Mouse (Mus musculus) fibroblast of lung, adult 2 months (primary cell): Measurements from ENCODE around the gene Vhl.
"Not testable (repeated sequence)": the region's sequence is repeated elsewhere in the genome, so short reads cannot be mapped to it uniquely, and the experiment has no call there.

Experiments
- DNase-seq: peaks from one replicate; pipeline ENCODE4 v3.0.0-alpha.2; 2011; ENCODE audit warnings: low read depth

Gene Vhl

DNA sequence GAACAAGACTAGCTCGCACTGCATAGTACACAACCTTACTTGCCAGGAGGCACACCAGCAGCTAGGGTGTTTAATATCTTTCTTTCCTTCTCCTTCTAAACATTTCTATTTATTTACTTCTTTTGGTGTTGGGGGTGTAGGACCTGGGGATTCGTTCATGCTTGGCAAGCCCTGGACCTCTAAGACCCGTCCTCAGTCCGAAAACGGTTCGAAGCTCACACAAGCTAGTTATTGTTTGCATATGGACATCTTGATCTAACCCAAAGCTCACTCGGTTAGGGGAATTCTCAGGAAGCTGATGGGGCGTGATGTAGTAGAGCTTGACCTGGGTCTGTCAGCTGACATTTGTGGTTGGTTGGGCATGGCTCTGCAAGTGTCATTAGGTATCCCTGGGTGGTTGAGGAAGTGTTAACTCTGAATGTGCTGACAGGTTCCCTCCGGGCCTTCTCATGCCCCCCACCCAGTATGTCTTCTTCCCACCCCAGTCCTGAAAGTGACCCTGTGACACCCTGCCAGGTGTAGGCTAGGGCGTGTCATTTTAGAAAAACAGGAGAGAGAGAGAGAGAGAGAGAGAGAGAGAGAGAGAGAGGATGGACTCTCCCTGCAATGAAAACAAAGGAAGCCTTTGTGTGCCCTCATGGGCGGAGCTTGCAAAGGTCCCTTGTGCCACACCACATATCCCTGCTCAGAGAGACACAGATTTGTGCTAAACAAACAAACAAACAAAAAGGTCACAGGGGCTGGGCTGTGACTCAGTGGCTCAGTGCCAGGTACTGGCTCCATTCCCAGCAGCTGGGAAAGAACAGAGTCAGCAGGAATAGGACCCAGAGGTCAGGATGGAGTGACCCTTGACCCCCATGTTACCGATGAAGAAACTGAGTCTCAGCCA, 37.8 kb downstream of the Vhl start:
- no peak for DNase-seq

DNA sequence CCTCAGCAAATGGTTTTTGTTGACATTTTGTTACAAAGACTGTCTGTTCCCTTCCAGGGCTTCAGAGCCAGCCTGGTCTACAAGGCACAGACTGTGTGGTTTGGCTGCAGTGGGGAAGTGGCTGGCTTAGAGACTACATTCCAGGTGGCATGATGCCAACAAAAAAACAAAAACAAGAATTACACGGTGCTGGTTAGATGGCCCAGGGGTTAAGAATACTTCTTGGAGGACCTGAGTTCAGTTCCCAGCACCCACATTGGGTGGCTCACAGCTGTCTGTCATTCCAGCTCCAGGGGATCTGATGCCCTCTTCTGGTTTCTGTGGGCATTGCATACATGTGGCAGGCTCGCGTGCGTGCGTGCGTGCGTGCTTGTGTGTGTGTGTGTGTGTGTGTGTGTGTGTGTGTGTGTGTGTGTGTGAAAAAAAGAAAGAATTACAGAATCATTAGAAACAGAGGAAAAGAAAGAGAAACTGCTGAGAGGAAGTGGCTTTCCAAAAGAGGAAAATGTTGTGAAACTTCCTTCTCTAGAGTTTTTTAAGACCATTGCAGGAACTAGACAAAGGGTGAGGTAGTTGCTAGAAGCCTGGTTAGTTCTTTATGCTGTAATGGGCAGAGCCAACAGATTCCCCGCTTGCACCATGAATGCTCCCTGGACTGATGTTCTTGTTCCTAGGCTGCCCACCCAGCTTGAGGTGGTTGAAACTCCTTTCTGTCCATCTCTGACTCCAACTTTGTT, 39.4 kb downstream of the Vhl start:
- DNase-seq: no peak

DNA sequence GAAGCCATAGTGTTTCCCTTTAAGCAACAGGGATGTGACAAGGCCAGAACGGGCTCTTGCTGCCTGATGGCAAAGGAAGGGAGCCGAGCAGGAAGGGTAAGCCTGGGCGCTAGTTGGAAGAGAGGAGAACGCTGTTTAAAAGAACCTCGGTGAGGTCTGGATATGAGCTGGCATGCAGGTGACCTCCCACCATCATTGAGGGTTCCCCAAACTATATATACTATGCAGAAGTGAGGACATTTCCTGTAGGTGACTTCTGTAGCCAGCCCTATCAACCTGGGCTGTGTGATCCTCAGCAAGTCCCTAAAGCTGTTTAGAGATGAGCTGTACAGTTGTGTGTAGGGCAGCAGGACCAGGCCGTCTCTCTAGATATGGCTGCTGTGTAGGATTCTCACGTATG, 40.5 kb downstream of the Vhl start:
- no peak for DNase-seq

DNA sequence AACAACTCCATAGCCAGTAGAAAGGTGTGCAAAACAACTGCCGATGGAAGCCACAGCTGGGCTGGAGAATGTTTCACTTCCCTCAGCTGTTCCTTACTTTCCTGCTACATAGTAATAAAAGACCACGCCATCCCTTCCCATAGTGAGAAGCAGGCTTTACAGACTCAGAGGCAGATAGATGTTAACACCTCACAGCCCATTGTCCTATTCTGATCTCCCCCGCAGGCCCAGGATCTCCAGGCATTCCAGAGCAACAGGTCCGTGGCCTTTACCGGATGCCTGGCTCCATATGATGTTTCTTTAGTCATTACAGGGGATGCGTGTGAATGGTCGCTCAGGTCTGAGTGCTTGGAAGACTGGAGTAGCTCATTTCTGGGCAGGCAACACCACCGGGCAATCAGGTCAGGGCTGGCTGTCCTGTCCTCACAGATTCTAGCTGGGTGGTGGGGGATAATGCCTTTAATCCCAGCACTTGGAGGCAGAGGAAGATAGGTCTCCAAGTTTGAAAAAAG, 43.9 kb downstream of the Vhl start:
- DNase-seq: no peak

DNA sequence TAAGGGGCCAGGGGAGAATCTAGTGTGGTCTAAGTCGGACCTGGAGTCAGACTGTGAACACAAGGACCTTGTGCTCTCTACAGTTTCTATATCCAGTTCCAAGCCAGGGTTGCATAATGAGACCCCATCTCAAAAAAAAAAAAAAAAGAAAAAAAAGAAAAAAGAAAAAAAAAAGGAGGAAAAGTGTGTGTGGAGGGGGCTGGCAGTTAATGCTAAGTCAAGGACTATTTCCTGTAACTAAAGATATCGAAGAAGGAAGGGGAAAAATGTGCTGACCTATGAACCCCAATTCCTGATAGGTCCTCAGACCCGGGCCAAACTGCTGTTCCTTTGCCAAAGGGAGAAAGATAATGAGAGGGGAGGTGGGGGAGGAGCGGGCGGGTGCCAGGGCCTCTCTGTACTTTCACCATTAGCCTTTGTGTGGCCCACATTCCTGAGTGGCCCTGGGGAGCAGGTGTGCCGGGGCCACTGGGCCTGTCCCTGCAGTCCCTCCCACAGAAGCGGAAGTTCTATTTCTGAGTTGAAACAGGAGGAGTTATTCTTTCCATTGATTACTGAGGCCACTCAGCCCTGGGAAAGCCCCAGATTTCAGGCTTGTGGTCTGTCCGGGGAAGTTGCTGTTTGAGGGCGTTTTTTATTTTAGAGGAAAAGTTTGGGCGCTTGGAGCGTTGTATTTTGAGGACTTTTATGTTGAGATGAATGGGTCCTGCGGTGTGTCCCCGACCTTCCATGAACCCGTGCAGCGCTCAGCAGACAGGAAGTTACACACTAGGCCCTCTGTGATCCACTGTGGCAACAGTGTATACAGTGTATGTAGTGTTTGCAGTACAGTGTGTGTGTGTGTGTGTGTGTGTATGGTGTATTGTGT, 44.8 kb downstream of the Vhl start:
- no peak for DNase-seq

- DNase-seq: no peak
Measured at GRCm38 (mm10) chr6:113669821-113670220, 46.1 kb downstream of the Vhl start.

DNA sequence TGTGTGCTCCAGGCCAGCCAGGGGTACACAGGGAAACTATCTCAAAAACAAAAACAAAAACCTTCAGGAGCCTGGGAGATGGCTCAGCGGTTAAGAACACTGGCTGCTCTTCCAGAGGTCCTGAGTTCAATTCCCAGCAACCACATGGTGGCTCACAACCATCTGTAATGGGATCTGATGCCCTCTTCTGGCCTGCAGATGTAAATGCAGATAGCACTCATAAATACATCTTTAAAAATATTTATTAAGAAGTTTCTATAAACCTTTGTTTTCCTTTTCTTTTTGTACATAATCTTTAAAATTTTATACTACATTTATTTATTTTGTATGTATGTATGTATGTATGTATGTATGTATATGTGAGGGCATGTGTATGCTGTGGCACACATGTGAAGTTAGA, 48.3 kb downstream of the Vhl start:
- DNase-seq: not testable (repeated sequence)

DNA sequence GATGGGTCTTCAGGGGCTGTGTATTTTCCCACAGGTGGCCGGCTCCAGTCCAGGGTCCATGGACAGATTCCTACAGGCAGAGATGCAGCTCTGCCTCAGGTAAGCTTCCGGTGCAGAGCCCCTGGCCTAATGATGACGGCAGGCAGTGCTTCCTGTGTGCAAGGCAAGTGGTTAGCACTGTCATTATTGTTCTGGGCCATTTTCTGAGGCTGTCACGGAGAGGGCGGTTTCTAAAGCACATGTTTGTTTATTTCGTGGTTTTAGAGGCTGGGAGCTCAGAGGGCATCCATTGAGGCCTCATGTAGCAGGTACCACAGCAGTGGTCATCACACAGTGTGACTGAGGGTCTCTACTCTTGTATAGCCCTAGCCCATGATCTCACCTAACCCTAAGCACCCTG, 49.2 kb downstream of the Vhl start:
- no peak for DNase-seq

DNA sequence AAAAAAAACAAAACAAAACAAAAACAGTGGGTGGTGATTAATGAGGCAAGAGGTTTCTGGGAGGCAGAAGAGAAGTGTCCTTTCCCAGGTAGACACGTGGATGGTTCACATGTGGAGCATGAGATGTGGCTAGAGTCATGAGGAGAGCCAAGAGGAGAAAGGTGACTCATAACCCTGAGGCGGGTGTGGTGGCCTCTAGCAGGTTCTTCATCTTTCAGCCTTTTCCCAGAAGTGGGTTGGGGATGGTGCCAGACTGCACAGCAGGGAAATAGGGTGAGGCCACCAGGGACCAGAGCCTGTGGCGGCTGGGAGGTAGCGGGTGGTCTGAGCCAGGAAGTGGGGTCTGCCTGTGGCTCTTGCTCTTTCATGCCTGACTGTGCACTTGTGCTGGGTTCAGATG, 51.5 kb downstream of the Vhl start:
- DNase-seq: peak; percentile 67

GRCm38 (mm10) chr6:113675991-113676390, 52.2 kb downstream of the Vhl start:
- no peak for DNase-seq

DNA sequence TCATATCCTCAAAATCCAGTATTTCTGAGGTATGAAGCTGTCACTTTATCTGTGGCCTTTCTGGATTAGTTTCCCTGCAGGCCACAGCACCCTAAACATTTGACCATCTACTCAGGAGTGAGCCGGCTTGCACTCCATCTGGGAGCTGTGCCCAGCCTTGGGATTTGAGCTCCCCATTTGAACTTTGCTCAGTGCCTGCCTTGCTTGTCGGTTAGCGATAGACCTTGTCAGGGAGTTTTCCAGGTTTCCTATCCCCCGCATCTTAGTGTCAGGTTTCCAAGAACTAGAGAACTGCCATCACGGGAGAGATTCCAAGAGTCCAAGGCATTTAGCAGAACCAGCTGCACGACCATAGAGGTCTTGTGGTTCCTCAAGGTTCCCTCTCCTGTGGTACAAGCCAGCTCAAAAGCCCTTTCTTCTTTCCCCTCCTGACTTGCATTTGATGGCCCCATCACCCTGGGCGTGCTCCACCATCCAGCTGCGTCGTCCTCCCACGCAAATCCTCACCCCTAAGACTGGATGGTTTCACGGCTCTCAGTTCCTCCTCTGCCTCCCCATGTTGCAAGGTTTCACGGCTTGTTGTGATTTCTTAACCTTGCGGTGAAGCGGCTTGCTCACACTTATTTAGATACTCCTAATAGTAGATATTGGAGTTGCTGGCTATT, 53.4 kb downstream of the Vhl start:
- no peak for DNase-seq

DNA sequence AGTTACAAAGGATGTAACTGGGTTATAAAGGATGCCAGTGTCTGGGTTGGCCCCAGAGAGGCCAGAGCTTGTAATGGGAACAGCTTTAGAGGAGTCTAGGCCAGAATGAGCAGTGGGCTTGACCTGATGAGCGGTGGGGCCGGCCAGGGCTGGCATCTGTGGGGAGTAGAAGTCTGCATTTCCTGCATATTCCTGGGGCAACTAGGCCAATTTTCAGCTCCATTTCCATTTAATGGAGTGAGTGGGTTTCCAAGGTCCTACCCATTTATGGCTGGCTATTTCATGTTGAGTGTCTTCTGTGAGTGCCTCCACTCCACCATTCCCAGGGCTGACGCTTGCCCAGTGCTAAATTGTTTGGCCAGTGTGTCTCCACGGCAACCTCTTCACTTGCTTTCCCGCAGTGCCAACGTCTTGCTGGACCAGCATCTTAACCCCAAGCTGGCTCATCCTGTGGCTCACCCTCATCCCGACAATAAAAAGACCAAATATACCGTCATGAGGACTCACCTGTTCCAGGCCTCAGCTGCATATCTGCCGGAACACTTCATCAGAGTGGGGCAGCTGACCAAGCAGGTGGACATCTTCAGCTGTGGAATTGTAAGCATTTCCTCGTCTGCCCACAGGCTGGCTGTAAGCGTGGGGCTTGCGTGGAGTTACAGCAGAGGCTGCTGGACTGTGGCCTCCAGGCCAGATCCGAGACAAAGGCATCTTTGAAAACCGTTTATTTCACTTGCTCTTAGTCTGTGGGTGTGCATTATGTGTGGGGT, 54.7 kb downstream of the Vhl start:
- DNase-seq: no peak

DNA sequence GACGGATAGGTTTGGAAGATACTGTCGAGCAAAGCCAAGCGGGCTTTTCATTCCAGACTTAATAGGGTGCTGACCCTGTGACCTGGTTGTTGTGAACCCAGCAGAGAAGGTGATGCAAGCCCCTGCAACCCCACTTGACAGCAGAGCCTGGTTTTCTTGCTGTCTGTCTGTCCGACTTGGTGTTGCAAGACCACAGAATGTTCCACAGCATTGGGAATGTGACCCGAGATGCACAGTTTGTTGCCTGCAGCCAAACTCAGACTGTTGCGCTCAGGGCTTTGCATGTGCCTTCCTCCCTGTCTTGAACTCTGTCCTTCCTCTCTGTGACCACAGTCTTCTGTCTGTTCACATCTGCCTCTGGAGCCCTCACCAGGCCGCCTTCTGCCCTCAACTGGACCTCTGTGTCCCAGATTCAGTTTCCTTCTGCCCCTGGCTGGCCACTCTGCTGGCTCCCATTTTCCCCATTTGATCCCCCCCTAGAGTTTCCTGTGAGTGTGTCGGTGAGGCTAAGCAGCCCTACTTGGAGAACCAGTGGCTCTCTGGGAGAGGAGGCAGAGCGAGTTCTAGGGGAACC, 56.3 kb downstream of the Vhl start:
- DNase-seq: no peak
